Mouse (Mus musculus) ES-E14 (cell line): Measurements from ENCODE around the gene Ulk4.

ENCODE experiments used
- HCFC1 ChIP-seq: IDR thresholded peaks from 2 replicates; pipeline ENCODE4 v1.6.1; 2012; ENCODE audit warnings: low read length, inconsistent platforms, borderline replicate concordance; ENCODE audit not compliant: insufficient read depth
- MAFK ChIP-seq: IDR thresholded peaks from 2 replicates; pipeline ENCODE4 v1.6.1; 2014; ENCODE audit warnings: mild to moderate bottlenecking, low read depth, low read length, inconsistent platforms; ENCODE audit not compliant: insufficient read depth
- ZC3H11A ChIP-seq: IDR thresholded peaks from 2 replicates; pipeline ENCODE4 v1.6.1; 2012; ENCODE audit warnings: low read depth, mild to moderate bottlenecking, inconsistent platforms, low read length, borderline replicate concordance
- ZNF384 ChIP-seq: IDR thresholded peaks from 2 replicates; pipeline ENCODE4 v1.6.1; 2012; ENCODE audit warnings: low read depth, low read length, inconsistent platforms

- no peak for TF ChIP-seq HCFC1
- no peak for TF ChIP-seq MAFK
- TF ChIP-seq ZNF384 = no peak
- no peak for TF ChIP-seq ZC3H11A
Observed at GRCm38 (mm10) chr9:121299223-121299755, 22.3 kb upstream of the Ulk4 start.
